ENCODE assay signal across 26 mouse cellular contexts in genomic region chr16:50065336-50066082, GRCm38 (mm10).
DNase-seq lines count a peak whose midpoint lies in the region; ATAC-seq and TF ChIP-seq lines count a peak whose summit lies in the region.
"Had no signal": no experiment of that assay in that cellular context is flagged by ENCODE, and none has a peak within 500 bp of the region (broad histone marks: within the 10 kb centered on the region; RNA-seq: fewer than 3 reads in every experiment).

No protein-coding gene starts in this region.

- H3K9me3 ChIP-seq in stomach, embryonic 16.5 days (replicated peaks; ENCODE audit: control insufficient read depth, low read length) = no peaks in the 10 kb centered on the region
- H3K9me3 ChIP-seq in stomach, postnatal 0 days (ENCODE audit: control insufficient read depth, low read length) = no peaks in the 10 kb centered on the region
- H3K9me3 ChIP-seq: embryonic facial prominence, embryonic 12.5 days; forebrain, embryonic 13.5 days; heart, embryonic 10.5 days had no signal

- H3K27me3 ChIP-seq in stomach, embryonic 16.5 days (ENCODE audit: control insufficient read depth, insufficient read depth, low read length) = no peaks in the 10 kb centered on the region
- no peaks in the 10 kb centered on the region for H3K27me3 ChIP-seq in stomach, postnatal 0 days (ENCODE audit: control insufficient read depth, insufficient read depth, low read length)
- H3K27me3 ChIP-seq: embryonic facial prominence, embryonic 12.5 days; forebrain, embryonic 13.5 days; Patski had no signal

- intact Hi-C loops in left cerebral cortex, postnatal 36 days (cut with DNase I) = no loop called here

- peak; percentile 78 for ATAC-seq in frontal cortex, adult (ENCODE audit: low TSS enrichment)
- no peak for ATAC-seq in stomach, embryonic 16.5 days (ENCODE audit: insufficient read depth, low FRiP score)
- ATAC-seq in stomach, postnatal 0 days (ENCODE audit: low FRiP score, low TSS enrichment) = no peak
- no peak for ATAC-seq in activated CD4-positive, CD25-positive, alpha-beta regulatory T cell, adult 4 months
- ATAC-seq: forebrain, embryonic 13.5 days; forebrain, embryonic 16.5 days; hindbrain, postnatal 0 days; inflammation-experienced regulatory T-cells, adult 6 months; intestine, embryonic 16.5 days; Patski had no signal

- no peak for TF ChIP-seq EP300 in stomach, postnatal 0 days (optimal IDR thresholded peaks at IDR 0.05)

- H3K9ac ChIP-seq in stomach, embryonic 16.5 days (ENCODE audit: low read length) = no peak overlapping the region
- H3K9ac ChIP-seq in stomach, postnatal 0 days (ENCODE audit: low read length) = no peak overlapping the region
- H3K9ac ChIP-seq: embryonic facial prominence, embryonic 12.5 days; forebrain, embryonic 13.5 days; hindbrain, embryonic 14.5 days had no signal

- H3K4me1 ChIP-seq in stomach, embryonic 16.5 days (ENCODE audit: control insufficient read depth, insufficient read depth, low read length) = no peaks in the 10 kb centered on the region
- 0 out of 2 replicates have a peak, but pooled peaks cover 2% of the 10 kb centered on the region for H3K4me1 ChIP-seq in stomach, postnatal 0 days (replicated peaks; ENCODE audit: control insufficient read depth, insufficient read depth)
- H3K4me1 ChIP-seq: forebrain, embryonic 13.5 days had no signal

- H3K4me3 ChIP-seq in stomach, embryonic 16.5 days (replicated peaks; ENCODE audit: low read length) = no peak overlapping the region
- no peak overlapping the region for H3K4me3 ChIP-seq in stomach, postnatal 0 days (ENCODE audit: low read depth, low read length)
- H3K4me3 ChIP-seq: embryonic facial prominence, embryonic 12.5 days; erythroblast, embryonic 14.5 days; forebrain, embryonic 13.5 days; heart, adult 2 months; heart, embryonic 10.5 days had no signal

- 69% methylated on average over 5 of the region's 5 CpGs for WGBS in stomach, embryonic 16.5 days
- WGBS in stomach, postnatal 0 days = 65% methylated on average over 5 of the region's 5 CpGs

- H3K4me2 ChIP-seq in stomach, embryonic 16.5 days (ENCODE audit: low read depth, low read length) = no peak overlapping the region
- H3K4me2 ChIP-seq in stomach, postnatal 0 days (replicated peaks; ENCODE audit: low read depth) = no peak overlapping the region
- H3K4me2 ChIP-seq: embryonic facial prominence, embryonic 12.5 days; forebrain, embryonic 13.5 days; hindbrain, embryonic 14.5 days had no signal

- H3K36me3 ChIP-seq in stomach, embryonic 16.5 days (ENCODE audit: control insufficient read depth, insufficient read depth, low read length) = no peaks in the 10 kb centered on the region
- no peaks in the 10 kb centered on the region for H3K36me3 ChIP-seq in stomach, postnatal 0 days (ENCODE audit: control insufficient read depth, insufficient read depth, low read length)
- H3K36me3 ChIP-seq: embryonic facial prominence, embryonic 12.5 days; heart, embryonic 10.5 days had no signal

- H3K27ac ChIP-seq in stomach, embryonic 16.5 days (ENCODE audit: low read length) = peak overlapping the region; percentile 39; the same call in 1 of the 2 replicates
- no peak overlapping the region for H3K27ac ChIP-seq in stomach, postnatal 0 days (replicated peaks)
- H3K27ac ChIP-seq: embryonic facial prominence, embryonic 12.5 days; forebrain, embryonic 13.5 days; heart, adult 2 months; heart, embryonic 10.5 days; hindbrain, embryonic 14.5 days; hindbrain, postnatal 0 days had no signal

- DNase-seq in frontal cortex, postnatal 14 days (ENCODE audit: low spot score in 2 of 2) = no peak
- no peak for DNase-seq in stomach, postnatal 0 days (ENCODE audit: low spot score)
- DNase-seq in brain, adult 2 months (ENCODE audit: low read depth, low spot score) = peak; percentile 42
- no peak for DNase-seq in left cerebral cortex, postnatal 36 days (ENCODE audit: low spot score in 2 of 2)
- DNase-seq: adrenal gland, adult 2 months; adrenal gland, postnatal 14 days; cerebellum, adult 11-12 months; cerebellum, adult 8-10 months; cerebellum, postnatal 14 days; gastrocnemius, postnatal 10 days; gastrocnemius, postnatal 36 days; heart, adult 2 months; kidney, adult 18-20 months had no signal

- TF ChIP-seq CTCF in stomach, postnatal 0 days (IDR thresholded peaks at IDR 0.05; ENCODE audit: low read depth) = no peak
